Mouse (Mus musculus): ENCODE data around the gene Ctla2b. TPM values are rescaled to one million over a fixed set of nuclear protein-coding genes. Genes with fewer than 3 reads are reported as not detected.
"Not testable (repeated sequence)": the region's sequence is repeated elsewhere in the genome, so short reads cannot be mapped to it uniquely, and the experiment has no call there.

The Ctla2b gene
- total RNA-seq (2014; rRNA removed) (2.2 and 3.4 TPM in 2 replicates), polyA plus RNA-seq (2015; fragmentation: Nextera tagmentation; extraction: Ambion mirVana) (0.87 and 2.7 TPM in 2 replicates)

DNA sequence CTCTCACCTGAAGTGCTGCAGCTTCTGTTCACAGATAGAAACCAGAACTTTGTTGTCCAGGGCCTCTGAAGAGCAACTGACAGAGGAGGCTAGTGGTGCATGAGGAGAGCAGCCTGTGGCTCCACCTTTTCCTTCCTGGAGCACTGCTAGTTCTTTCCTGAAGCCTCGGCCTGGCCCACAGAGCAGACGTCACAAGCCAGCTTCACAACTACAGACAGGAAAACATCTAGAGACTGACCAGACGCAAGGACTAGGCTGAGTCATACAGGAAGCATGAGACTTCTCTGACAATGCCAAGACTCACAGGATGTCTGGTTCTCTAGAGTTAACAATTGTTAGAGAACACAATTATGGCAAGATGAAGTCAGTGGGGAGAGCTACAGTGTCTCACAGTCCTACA is at the start of gene Ctla2b:
Gene Ctla2b, minus strand, starts transcription at position 120 of the 400 bp plus-strand sequence.
- no peak for TF ChIP-seq CTCF (IDR thresholded peaks at IDR 0.05; ENCODE audit: low read depth)
- no peak within 1 kb of the TSS for H3K9ac ChIP-seq
- H3K4me1 ChIP-seq (ENCODE audit: insufficient read depth): no peaks in the 10 kb centered on the region
- no peak within 1 kb of the TSS for H3K27ac ChIP-seq (ENCODE audit: low read depth, low read length)
- no peaks in the 10 kb centered on the region for H3K36me3 ChIP-seq (ENCODE audit: insufficient read depth)
- ATAC-seq (no peak), DNase-seq (no peak)
- 0 out of 2 replicates have a peak, but pooled peaks cover 3% of the 10 kb centered on the region for H3K9me3 ChIP-seq (ENCODE audit: low read length)
- 83% methylated on average over 3 of the region's 3 CpGs for WGBS
- no peak within 1 kb of the TSS for H3K4me3 ChIP-seq (ENCODE audit: low read depth, low read length)
- H3K27me3 ChIP-seq (ENCODE audit: insufficient read depth, low read length): no peaks in the 10 kb centered on the region
- H3K4me2 ChIP-seq (ENCODE audit: low read depth): no peak within 1 kb of the TSS

DNA sequence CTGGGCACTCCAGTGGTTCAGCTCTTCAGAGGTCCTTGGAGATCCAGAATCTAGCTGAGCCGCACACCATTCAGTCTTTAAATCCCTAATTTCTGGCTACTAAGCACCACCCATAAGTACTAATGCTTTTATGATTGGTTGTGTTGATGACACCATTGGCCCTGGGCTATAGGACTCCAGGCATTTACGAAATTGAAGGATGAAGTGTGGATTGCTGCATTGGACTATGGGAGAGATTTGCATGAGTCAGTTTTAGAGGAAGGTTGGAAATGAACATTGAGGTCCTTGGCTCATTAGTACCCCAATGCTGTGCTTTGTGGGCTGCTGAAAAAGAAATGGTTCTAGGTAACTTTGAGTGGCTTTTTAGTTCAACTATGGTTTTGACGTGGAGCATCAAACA is 44.6 kb upstream of the Ctla2b start, which contains the start of gene Tpbpa:
Gene Tpbpa, minus strand, starts transcription at position 101 of the 400 bp plus-strand sequence.
- ATAC-seq; H3K9me3 ChIP-seq (ENCODE audit: low read length); H3K4me1 ChIP-seq (ENCODE audit: insufficient read depth); H3K27me3 ChIP-seq (ENCODE audit: insufficient read depth, low read length); H3K27ac ChIP-seq (ENCODE audit: low read depth, low read length); H3K36me3 ChIP-seq (ENCODE audit: insufficient read depth); H3K4me3 ChIP-seq (ENCODE audit: low read depth, low read length); DNase-seq; H3K9ac ChIP-seq; H3K4me2 ChIP-seq (ENCODE audit: low read depth): not testable (repeated sequence)
- WGBS: 71% methylated on average over 3 of the region's 3 CpGs

DNA sequence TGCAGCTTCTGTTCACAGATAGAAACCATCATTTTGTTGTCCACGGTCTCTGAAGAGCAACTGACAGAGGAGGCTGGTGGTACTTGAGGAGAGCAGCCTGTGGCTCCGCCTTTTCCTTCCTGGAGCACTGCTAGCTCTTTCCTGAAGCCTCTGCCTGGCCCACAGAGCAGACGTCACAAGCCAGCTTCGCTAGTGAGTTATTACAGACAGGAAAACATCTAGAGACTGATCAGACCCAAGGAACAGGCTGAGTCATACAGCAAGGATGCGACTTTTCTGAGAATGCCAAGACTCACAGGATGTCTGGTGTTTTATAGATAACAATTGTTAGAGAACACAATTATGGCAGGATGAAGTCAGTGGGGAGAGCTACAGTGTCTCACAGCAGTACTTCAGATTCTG is 39.3 kb upstream of the Ctla2b start, which contains the start of the genes Gm49391 and Ctla2a:
Gene Gm49391, minus strand, starts transcription at position 72 of the 402 bp plus-strand sequence.
Gene Ctla2a, minus strand, starts transcription at position 126 of the 402 bp plus-strand sequence.
- no peak within 1 kb of the TSS for H3K27ac ChIP-seq (ENCODE audit: low read depth, low read length)
- H3K4me2 ChIP-seq (ENCODE audit: low read depth): no peak within 1 kb of the TSS
- no peaks in the 10 kb centered on the region for H3K36me3 ChIP-seq (ENCODE audit: insufficient read depth)
- DNase-seq (no peak), ATAC-seq (no peak)
- H3K4me3 ChIP-seq (ENCODE audit: low read depth, low read length): no peak within 1 kb of the TSS
- no peaks in the 10 kb centered on the region for H3K4me1 ChIP-seq (ENCODE audit: insufficient read depth)
- no peaks in the 10 kb centered on the region for H3K9me3 ChIP-seq (ENCODE audit: low read length)
- TF ChIP-seq CTCF (IDR thresholded peaks at IDR 0.05; ENCODE audit: low read depth): no peak
- no peaks in the 10 kb centered on the region for H3K27me3 ChIP-seq (ENCODE audit: insufficient read depth, low read length)
- H3K9ac ChIP-seq: no peak within 1 kb of the TSS
- WGBS: 73% methylated on average over 5 of the region's 5 CpGs

DNA sequence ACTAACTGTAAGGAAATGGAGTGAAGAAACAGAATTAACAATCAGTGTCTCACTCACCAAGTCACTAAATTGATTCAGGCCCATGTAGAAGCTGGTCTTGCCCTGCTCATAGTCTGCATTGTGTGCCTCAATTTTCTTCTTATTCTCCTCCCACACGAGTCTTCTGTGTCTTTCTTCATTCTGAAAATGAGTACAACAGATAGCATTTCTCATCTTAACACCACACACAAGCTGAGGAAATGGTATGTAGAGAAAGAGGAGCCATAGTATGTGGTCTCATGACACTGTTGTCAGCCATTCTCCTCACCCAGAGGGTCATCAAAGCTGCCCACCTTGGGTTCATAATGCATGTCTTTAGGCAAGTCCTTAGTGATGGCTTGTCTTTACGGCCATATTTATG is 38.2 kb upstream of the Ctla2b start, which contains the start of gene Gm49393:
Gene Gm49393, minus strand, starts transcription at position 101 of the 400 bp plus-strand sequence.
- not testable (repeated sequence) for ATAC-seq; H3K27ac ChIP-seq (ENCODE audit: low read depth, low read length); H3K9me3 ChIP-seq (ENCODE audit: low read length); H3K4me3 ChIP-seq (ENCODE audit: low read depth, low read length); H3K4me2 ChIP-seq (ENCODE audit: low read depth); H3K9ac ChIP-seq; H3K27me3 ChIP-seq (ENCODE audit: insufficient read depth, low read length); DNase-seq; H3K36me3 ChIP-seq (ENCODE audit: insufficient read depth); H3K4me1 ChIP-seq (ENCODE audit: insufficient read depth)
- 69% methylated on average over 2 of the region's 2 CpGs for whole genome bisulfite sequencing

DNA sequence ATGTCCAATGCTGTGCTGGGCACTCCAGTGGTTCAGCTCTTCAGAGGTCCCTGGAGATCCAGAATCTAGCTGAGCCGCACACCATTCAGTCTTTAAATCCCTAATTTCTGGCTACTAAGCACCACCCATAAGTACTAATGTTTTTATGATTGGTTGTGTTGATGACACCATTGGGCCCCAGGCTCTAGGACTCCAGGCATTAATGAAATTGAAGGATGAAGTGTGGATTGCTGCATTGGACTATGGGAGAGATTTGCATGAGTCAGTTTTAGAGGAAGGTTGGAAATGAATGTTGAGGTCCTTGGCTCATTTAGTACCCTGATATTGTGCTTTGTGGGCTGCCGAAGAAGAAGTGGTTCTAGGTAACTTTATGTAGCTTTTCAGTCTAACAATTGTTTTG is 7.5 kb upstream of the Ctla2b start, which contains the start of gene Tpbpb:
Gene Tpbpb, minus strand, starts transcription at position 101 of the 400 bp plus-strand sequence.
- H3K27ac ChIP-seq (ENCODE audit: low read depth, low read length); H3K4me2 ChIP-seq (ENCODE audit: low read depth); ATAC-seq; H3K9me3 ChIP-seq (ENCODE audit: low read length); H3K9ac ChIP-seq; H3K36me3 ChIP-seq (ENCODE audit: insufficient read depth); DNase-seq; H3K4me3 ChIP-seq (ENCODE audit: low read depth, low read length); H3K27me3 ChIP-seq (ENCODE audit: insufficient read depth, low read length); H3K4me1 ChIP-seq (ENCODE audit: insufficient read depth): not testable (repeated sequence)
- WGBS: 87% methylated on average over 2 of the region's 2 CpGs

DNA sequence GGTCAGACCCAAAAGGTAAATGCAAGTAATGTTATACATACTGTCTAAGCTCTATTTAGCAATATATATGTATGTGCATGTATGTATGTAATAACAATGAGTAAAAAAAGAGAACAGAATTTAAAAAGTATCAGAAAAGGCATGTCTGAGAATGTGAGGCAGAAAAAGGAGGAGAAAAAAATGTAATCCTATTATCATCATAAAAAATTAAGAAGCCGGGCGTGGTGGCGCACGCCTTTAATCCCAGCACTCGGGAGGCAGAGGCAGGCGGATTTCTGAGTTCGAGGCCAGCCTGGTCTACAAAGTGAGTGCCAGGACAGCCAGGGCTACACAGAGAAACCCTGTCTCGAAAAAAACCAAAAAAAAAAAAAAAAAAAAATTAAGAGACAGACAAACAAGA is 453 bp downstream of the Ctla2b start, which contains the start of gene Gm49392:
Gene Gm49392, minus strand, starts transcription at position 101 of the 400 bp plus-strand sequence.
- WGBS: 84% methylated on average over 8 of the region's 8 CpGs
- not testable (repeated sequence) for ATAC-seq; H3K4me2 ChIP-seq (ENCODE audit: low read depth); H3K9me3 ChIP-seq (ENCODE audit: low read length); H3K4me3 ChIP-seq (ENCODE audit: low read depth, low read length); H3K27me3 ChIP-seq (ENCODE audit: insufficient read depth, low read length); H3K4me1 ChIP-seq (ENCODE audit: insufficient read depth); H3K27ac ChIP-seq (ENCODE audit: low read depth, low read length); H3K9ac ChIP-seq; DNase-seq; H3K36me3 ChIP-seq (ENCODE audit: insufficient read depth)

DNA sequence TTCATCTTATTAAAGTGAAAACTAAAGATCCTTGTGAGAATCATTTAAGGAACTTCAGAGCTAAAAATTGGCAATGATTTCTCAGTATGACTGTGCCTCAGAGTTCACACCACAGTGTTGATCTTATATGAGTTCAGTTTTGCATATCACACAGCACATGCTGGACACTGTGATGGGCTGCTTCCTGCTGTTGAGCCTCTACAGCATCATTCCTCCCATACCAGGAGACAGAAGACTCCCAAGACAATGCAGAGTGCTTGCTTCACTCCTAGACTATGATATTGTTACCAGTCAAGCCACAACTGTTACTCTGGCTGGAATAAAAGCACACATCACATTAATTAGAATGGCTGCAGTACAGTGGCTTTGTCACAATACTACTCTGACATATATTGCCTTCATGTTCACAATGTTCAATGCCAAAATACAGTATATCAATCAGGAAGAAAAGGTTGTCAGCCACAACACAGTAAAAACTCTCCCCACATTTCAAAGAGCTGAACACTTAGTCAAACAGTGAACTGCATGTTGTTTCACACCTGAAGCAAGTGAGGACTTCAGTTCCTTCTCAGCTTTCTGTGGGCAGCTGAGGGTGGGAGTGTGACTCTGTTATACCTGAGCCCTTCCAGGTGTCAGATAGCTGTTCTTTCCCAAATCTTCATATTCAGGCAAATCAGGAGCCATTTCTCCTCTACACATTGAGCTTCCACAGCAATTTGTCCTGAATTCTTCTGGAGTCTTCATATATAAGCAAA is 1.7 kb downstream of the Ctla2b start:
- ATAC-seq (no peak), DNase-seq (no peak)
- Histone ChIP-seq H3K36me3 (ENCODE audit: insufficient read depth) (no peaks in the 10 kb centered on the region), H3K4me2 (ENCODE audit: low read depth) (no peak overlapping the region), H3K4me1 (ENCODE audit: insufficient read depth) (no peaks in the 10 kb centered on the region), H3K4me3 (ENCODE audit: low read depth, low read length) (no peak overlapping the region), H3K27ac (ENCODE audit: low read depth, low read length) (no peak overlapping the region), H3K27me3 (ENCODE audit: insufficient read depth, low read length) (no peaks in the 10 kb centered on the region), H3K9me3 (ENCODE audit: low read length) (0 out of 2 replicates have a peak, but pooled peaks cover 3% of the 10 kb centered on the region), H3K9ac (no peak overlapping the region)
- TF ChIP-seq CTCF (IDR thresholded peaks at IDR 0.05; ENCODE audit: low read depth): no peak

Data from forebrain, postnatal 0 days (tissue).